In genomic region chr5:119480191-119481190, GRCm38 (mm10) we compare ENCODE assay signal across 10 mouse cellular contexts.
DNase-seq lines count a peak whose midpoint lies in the region; ATAC-seq lines count a peak whose summit lies in the region.
"Had no signal": no experiment of that assay in that cellular context is flagged by ENCODE, and none has a peak within 500 bp of the region (broad histone marks: within the 10 kb centered on the region; RNA-seq: fewer than 3 reads in every experiment).

No protein-coding gene starts in this region.

- no peaks in the 10 kb centered on the region for H3K36me3 ChIP-seq in limb, embryonic 10.5 days
- H3K36me3 ChIP-seq in forebrain, embryonic 15.5 days: no peaks in the 10 kb centered on the region
- H3K36me3 ChIP-seq: forebrain, embryonic 10.5 days had no signal

- H3K27ac ChIP-seq in limb, embryonic 10.5 days: peak overlapping the region; percentile 54; the same call in 1 of the 2 replicates
- H3K27ac ChIP-seq in forebrain, embryonic 15.5 days (replicated peaks): no peak overlapping the region
- H3K27ac ChIP-seq: forebrain, embryonic 10.5 days had no signal

- H3K27me3 ChIP-seq in limb, embryonic 10.5 days (ENCODE audit: low read depth, poor library complexity, severe bottlenecking): peaks cover 13% of the 10 kb centered on the region
- H3K27me3 ChIP-seq in forebrain, embryonic 15.5 days: no peaks in the 10 kb centered on the region

- H3K4me1 ChIP-seq in limb, embryonic 10.5 days: peaks cover 21% of the 10 kb centered on the region
- H3K4me1 ChIP-seq in forebrain, embryonic 15.5 days: no peaks in the 10 kb centered on the region; the same call in 1 of the 2 replicates

- H3K4me2 ChIP-seq in forebrain, embryonic 15.5 days (replicated peaks): no peak overlapping the region

- peak overlapping the region; percentile 19 for H3K4me3 ChIP-seq in limb, embryonic 10.5 days
- H3K4me3 ChIP-seq in forebrain, embryonic 15.5 days: no peak overlapping the region
- H3K4me3 ChIP-seq: forebrain, embryonic 10.5 days had no signal

- WGBS in limb, embryonic 10.5 days: 29% methylated on average over 28 of the region's 28 CpGs
- 51% methylated on average over 28 of the region's 28 CpGs for WGBS in forebrain, embryonic 15.5 days

- H3K9me3 ChIP-seq in limb, embryonic 10.5 days (replicated peaks): no peaks in the 10 kb centered on the region
- no peaks in the 10 kb centered on the region for H3K9me3 ChIP-seq in forebrain, embryonic 15.5 days
- H3K9me3 ChIP-seq: forebrain, embryonic 10.5 days had no signal

- ATAC-seq in forebrain, embryonic 15.5 days (replicated peaks): no peak

- DNase-seq in gastrocnemius, postnatal 10 days: peak; percentile 4
- DNase-seq in gastrocnemius, postnatal 25 days: no peak
- peak; percentile 16 to 25 for DNase-seq in urinary bladder, postnatal 36 days (ENCODE audit: low spot score in 2 of 2)
- DNase-seq in urinary bladder, postnatal 10 days (ENCODE audit: low spot score): no peak
- DNase-seq in limb, embryonic 10.5 days (ENCODE audit: low spot score): peak; percentile 56
- DNase-seq in telencephalon, adult 2 months (ENCODE audit: low read depth, low spot score): peak; percentile 59
- DNase-seq in testis, postnatal 14 days (ENCODE audit: low spot score): no peak
- DNase-seq: B cell, adult 2 months had no signal

- H3K9ac ChIP-seq in forebrain, embryonic 15.5 days (replicated peaks): no peak overlapping the region

Comparison
In these comparisons a context has a peak if more than half of its experiments do, and no peak if none do; other contexts are left out.
1. DNase-seq: peak in gastrocnemius, postnatal 10 days (single experiment), urinary bladder, postnatal 36 days (2 of 2), limb, embryonic 10.5 days (single experiment) and telencephalon, adult 2 months (single experiment); none in gastrocnemius, postnatal 25 days (single experiment), urinary bladder, postnatal 10 days (single experiment) and testis, postnatal 14 days (single experiment).